Mouse (Mus musculus): ENCODE data around the gene Prkcz.
"Not testable (repeated sequence)": the region's sequence is repeated elsewhere in the genome, so short reads cannot be mapped to it uniquely, and the experiment has no call there.

The Prkcz gene

DNA sequence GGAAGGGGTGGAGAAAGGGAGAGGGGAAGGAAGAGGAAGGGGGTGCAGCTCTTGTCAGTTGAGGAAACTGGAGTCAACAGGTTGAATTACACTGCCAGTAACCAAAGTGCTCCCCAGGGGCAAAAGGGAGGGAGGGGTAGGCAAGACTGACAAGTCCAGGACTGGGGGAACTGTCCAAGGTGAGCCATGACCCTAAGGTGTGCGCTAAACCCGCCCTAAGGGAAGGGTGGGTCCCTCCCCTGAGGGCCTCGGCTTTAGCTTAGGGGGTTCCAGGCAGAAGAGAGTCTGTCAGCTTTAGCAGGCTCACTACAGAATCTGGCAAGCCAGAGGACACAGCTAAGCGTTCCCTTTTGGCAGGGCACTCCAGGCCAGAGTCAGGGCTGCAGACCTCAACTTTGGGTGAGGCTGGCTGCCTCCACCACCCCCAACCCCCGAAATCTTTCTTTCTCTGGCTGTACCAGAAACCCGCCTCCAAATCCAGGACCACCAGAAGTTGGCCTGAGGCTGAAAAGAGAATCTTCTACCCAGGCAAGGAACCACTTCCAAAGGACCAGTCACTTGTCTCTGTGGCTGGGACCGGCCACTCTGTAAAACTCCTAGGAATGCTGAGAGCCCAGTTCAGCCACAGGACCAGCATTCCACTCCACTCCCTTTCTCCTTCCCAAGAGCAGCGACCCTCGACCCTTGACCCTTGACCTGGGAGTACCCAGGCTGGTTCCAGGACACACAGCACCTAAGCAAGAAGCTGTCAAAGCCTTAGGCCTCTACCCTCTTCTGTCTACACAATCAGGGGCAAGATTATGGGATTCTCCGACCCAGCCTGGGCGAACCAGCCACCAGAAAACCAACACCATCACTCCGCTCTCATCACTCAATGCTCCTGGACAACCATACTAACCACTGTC lies 1.3 kb downstream of the Prkcz start:
- in situ Hi-C loops (cut with MboI, MseI), result loop anchor here (10.0 kb wide), 1 partner anchor 725 kb away; no protein-coding TSS in a partner anchor

DNA sequence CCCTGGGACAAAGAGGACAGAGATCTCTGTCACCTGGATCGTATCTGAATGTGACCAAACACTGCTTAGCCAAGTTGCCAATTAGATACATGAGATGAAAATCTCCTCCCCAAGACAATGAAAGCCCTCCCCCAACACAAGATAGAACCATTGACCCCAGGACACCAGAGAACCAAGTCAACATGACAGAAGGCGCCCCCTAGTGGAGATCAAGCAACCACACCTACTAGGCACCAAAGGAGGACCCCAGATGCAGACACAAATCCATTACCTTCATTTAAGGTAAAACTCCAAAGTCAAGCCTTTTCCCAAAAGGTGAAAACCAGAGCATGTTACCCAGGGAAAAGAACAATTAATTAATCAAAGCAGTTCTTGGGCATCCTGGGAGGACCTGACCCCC lies 3.6 kb downstream of the Prkcz start:
- in situ Hi-C loops (cut with MboI, MseI), result loop anchor here (10.0 kb wide), 1 partner anchor 727 kb away; no protein-coding TSS in a partner anchor

DNA sequence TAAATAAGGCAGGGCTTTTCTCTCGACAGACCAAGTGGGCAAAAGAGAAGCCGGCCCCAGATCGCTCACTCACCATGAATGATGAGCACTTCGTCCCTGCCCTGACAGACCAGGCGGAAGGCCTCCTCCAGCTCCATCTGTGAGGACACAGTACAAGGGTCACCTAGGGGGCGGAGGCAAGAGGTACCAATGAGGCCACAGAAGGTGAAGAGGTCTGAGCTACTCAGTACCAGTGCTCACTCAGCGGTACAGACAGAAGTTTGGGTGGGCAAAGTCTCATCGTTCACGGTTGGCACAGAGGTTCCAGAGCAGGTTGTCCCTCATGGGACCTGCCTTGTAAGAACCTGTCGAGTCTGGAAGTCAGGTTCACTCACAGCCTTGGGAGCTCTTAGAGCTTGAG lies 4.8 kb downstream of the Prkcz start:
- in situ Hi-C loops (cut with MboI, MseI), result loop anchor here (10.0 kb wide), 1 partner anchor 728 kb away; no protein-coding TSS in a partner anchor

DNA sequence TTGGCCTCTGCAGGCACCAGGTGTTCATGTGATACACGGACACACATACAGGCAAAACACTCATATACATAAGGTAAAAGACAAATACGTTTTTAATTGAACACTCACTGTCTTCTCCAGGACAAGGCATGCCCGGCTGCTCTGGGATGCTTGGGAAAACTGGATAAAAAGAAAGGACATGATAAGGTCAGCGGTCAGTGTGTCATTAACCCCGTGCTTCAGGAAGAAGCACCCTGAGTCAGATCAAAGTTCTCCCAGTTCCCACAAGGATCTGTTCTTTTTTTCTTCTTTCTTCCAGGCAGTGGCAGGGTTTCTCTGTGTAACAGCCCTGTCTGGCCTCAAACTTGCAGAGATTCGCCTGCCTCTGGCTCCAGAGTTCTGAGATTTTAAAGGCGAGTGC lies 6.6 kb downstream of the Prkcz start:
- in situ Hi-C loops (cut with MboI, MseI), result loop anchor here (10.0 kb wide), 1 partner anchor 730 kb away; no protein-coding TSS in a partner anchor

DNA sequence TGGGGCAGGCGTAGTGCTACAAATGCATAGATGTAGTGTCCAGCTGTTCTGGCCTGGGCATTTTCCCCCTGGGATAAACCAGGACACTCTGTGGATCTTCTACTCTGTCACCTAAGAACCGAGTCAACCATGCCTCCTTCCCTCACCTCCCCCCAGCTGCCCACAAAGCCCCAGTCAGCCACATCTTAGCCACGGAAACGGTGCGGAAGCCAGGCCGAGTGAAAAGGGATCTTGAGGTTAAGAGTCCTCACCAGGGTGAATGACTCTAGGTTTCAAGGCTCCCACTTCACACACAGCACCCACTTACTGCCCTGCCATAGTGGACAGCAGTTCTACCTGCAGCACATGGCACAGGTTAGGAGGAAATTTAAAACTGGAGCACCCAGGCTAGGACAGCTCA lies 7.1 kb downstream of the Prkcz start:
- in situ Hi-C loops (cut with MboI, MseI), result loop anchor here (10.0 kb wide), 1 partner anchor 731 kb away; no protein-coding TSS in a partner anchor

DNA sequence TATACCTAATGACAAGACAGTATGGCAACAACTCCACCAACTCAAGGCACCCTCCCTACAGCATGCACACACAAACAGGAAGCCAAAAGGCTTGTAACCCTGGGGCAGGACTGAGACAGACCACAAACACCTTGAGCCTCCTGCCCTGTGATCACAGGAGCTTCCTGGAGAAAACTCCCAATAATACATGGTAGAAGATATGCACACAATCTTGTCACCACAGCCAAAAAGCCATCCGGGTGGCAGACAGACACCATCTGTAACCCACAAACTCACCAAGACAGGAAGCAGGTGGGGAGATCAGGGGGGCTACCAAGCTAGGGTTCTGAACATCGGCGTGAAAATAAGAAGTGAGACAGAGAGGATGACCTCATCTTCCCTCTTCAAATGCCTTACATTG lies 8.6 kb downstream of the Prkcz start:
- in situ Hi-C loops (cut with MboI, MseI), result loop anchor here (10.0 kb wide), 1 partner anchor 732 kb away; no protein-coding TSS in a partner anchor

DNA sequence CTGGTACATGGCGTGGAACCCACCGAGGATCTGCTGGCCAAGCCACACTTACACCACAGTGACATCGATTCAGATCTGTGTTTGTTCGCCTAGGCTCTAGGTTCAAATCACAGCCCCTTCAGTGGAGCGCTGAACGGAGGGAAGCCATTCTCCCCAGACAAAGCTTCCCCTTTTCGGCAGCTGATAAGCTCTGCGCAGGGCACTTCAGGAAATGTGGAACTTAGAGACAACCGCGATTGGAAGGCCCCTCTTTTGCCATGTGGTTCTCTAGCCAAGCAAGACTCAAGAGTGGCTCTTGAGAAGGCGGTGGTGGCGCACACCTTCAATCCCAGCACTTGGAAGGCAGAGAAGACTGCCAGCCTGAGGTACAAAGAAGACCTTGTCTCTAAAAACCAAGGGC lies 14.8 kb downstream of the Prkcz start:
- in situ Hi-C loops (cut with MboI, MseI), result no loop called here

DNA sequence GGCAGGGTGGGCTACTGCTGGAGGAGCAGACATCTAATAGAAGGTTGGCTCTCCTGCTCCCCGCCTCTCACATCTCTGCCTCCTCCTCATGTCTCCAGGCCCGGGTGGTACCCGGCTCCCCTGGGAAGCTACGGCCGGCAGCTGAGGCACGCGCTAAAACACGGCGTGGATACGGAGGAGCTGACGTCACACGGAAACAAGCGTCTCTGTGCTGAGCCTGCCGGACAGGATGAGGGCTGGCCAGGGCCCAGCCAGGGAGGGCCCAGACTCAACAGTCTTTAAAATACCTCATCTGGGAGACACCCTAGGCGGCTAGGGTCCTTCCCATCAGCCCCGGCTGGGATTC lies 15.6 kb downstream of the Prkcz start:
- in situ Hi-C loops (cut with MboI, MseI), result no loop called here

DNA sequence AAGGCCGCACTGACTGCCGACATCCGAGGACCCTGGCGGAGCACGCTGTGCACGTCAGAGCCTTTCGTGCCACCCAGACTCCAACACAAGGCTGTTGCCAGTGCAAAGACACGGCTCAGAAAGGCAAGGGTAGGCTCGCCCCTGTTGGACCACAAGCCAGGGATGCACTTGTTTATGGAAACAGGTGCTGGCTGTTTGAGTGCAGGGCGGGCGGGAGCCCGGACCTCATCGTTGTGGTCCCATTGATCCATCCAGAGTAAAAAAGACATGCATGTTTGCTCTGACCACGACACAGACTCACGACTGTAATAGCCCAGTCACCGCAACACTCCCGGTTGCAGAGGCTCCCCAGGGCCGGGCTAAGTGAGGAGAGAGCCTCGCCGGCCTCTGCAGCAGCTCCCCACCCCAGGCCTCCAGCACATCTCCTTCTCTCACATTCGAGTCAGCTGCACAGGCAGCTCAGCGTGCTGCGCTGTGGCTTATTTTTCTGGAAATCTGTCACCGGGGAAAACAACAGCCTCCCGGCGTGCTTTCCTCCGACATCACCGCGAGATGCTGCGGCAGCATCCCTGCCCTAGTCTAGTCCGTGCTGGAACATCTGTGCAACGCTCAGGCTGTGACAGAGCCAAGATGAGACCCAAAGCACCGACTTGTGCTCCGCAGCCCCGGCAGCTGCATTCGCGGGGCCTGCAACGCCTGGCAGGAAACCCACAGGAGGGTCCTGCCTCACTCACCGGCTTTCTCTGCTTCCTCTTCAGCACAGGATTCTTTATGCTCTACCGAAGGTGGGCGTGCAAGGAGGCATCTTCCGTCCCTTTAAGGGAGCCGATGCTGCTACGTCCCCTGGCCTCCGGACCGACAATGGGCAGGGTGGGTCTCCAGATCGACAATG lies 16.2 kb downstream of the Prkcz start:
- in situ Hi-C loops (cut with MboI, MseI), result no loop called here

DNA sequence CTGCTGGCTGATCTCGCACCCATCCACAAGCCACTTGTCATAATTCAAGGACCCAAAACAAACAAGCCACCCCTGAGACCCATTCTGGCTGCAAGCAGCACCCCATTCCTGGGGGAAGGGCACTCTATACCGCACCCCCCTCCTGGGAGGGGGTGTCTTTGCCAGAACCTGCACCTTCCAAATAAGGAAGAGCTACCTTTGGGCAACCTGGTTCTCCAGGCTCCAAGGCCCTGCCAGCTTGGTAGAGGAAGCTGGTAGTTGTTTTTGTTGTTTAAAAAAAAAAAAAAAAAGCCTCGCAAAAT lies 16.9 kb downstream of the Prkcz start:
- in situ Hi-C loops (cut with MboI, MseI), result no loop called here

DNA sequence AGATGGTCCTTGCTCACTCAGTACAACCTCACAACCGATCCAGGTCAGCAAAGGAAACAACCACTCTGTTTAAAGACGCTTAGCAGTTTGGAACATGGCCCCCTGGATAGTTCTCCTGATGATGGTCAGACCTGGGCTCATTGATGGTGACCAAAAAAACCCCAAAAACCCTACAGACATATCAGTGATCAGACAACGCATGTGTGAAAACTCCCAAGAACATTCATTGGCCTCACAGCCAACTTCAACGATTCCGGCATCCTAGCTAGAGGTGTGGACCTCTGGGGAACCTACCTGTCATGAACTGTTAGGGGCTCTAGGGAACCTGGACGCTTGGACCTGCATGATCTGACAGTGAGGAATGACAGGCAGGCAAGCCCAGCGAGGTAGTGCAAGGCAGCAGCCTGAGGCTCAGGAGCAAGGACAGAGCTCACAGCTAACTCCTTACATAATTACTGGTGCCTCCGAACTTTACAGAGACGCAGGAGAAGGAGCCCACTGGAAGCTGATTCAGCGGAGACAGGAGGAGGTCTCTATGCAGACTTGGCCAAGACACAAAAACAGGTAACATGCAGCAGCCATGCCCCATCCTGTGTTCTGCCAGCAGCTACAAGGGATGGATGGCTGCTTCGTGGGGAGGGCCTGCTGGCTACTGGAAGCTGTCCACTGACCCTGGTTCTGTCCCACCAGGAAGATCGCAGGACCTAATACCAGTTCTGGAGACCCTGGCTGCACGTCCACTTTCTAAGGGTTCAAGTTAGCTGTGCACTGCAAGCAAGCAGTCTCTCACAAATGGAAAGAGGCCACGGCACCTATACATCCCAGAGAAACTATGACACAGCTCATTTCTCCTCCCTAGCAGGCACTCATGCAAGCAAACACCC lies 17.5 kb downstream of the Prkcz start:
- in situ Hi-C loops (cut with MboI, MseI), result no loop called here

DNA sequence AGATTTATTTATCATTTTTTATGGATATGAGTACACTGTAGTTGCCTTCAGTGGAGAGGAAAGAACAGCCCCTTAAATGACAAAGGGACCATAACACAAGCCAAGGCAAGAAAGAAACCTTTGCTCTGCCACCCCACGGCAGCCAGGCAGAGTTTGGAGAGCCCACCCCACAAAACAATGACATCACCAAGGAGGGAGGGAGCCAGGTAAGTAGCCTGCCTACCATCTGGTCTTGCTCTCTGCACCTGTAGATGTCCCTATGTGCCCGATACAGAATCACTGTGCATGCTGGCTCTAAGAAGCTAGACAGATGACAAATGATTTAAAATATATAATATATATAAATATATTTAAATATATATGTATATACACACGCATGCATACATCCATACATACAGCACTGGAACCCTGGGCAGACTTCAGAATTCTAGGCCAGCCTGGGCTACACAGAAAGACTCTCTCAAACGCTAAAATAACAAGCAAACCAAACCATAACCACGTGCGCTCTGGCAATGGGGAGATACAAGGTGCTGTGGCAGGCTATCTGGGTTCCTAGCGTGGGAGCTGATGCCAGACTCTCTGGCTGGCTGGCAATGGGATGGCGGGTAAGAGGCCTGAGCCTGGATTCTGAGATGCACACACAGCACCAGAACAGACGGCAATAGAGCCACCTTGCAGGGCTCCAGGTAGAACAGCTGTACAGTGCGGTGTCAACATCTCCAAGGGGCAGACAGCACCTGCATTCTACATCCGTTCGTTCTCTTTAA lies 24.7 kb downstream of the Prkcz start:
- in situ Hi-C loops (cut with MboI, MseI), result no loop called here

DNA sequence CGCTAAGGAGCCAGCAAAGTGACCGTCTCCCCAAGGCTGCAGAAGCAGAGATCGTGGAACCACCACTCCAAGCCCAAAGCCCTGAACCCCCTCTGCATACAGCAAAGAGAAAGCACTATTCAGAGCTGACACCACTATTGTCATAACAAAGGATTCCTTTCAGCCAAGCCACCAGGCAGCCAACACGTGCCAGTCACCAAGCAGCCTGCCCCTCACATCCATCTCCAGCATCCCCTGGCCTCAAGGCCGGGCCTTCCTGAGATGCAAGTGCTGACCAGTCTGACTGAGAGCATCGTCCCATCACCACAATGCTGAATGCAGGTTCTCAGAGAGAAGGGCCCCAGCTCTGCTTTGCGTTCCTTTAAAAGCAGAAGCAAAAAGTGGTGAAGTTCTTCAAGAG lies 28.9 kb downstream of the Prkcz start:
- in situ Hi-C loops (cut with MboI, MseI), result no loop called here

DNA sequence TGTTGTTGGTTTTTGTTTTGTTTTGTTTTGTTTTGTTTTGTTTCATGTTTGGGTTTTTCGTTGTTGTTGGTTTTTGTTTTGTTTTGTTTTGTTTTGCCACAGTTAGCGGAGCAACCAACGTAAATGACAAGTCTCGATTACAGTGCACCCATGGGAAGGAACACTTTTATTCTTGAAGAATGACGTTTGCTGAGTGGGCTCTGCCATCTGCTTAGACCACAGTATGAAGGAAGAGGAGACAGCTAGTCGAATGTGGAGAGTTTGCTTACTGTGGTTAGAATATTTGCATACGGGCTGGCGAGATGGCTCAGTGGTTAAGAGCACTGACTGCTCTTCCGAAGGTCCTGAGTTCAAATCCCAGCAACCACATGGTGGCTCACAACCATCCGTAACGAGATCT lies 32.8 kb downstream of the Prkcz start:
- in situ Hi-C loops (cut with MboI, MseI), result not testable (repeated sequence)

DNA sequence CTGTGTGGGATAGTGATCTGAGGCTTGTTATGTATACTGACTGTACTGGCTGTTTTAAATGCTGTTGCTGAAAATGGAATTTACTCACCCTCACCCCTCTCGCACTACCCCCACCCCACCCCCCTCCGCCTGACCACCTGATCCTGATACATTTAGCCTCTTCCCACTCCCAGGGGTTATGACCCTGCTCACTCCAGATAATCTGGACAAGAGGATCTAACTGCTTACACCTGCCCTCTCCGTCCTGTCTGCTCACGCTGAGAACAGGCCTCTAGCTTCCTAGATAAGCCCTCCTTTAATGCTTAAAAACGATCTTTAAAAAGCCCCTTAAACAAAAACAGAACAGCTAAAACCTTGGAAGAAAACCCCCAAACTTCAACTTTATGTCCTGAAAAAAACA lies 35.4 kb downstream of the Prkcz start:
- in situ Hi-C loops (cut with MboI, MseI), result no loop called here

DNA sequence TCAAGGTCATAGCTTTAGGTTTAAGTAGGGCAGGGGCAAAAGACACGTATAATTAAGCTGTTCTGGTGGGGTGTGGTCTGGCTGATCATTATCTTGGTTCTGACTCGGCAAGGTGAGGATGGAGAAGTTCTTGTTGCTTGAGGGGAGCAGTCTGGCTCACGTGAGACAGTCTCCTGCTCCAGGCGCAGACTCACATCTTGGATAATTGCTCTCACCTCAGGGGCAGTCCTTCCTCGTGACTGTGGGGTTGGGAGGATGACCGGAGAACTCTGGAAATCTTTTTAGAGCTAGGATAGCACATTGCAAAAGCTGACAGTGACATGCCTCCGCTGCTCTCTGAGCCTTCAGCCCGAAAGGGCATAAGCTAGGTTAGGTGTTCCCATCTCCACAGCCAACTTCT lies 36.6 kb downstream of the Prkcz start:
- in situ Hi-C loops (cut with MboI, MseI), result no loop called here

DNA sequence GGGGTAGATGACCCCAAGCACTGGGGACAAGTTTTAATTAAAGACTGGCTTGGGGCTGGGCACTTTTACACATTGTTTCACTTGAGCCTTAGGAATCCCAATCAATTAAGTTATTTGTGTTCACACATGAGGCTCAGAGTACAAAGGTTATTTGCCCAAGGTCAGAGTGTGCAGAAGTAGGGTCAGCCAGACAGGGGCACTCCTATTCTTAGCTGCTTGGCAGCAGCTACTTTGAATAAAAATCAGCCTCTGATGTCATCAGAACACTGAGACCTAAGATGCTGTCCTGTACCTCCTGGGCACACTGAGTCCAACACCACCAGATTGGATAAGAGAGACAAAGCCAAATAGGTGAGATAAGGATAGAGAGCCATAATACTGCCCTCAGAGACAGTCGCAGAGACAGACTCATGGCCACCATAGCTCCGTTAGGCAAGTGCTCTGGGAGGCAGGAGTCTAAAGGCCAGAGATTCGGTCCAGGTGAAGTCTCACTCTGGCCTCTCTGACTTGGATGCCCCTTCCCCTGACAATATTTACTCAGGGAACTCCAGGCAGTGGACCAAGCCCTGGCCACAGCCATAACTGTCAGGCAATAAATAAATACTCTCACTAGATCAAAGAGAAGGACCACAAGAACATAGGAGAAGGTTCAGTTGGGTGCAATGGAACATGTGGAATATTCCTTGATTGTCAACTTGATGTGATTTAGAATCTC lies 37.9 kb downstream of the Prkcz start:
- in situ Hi-C loops (cut with MboI, MseI), result no loop called here

DNA sequence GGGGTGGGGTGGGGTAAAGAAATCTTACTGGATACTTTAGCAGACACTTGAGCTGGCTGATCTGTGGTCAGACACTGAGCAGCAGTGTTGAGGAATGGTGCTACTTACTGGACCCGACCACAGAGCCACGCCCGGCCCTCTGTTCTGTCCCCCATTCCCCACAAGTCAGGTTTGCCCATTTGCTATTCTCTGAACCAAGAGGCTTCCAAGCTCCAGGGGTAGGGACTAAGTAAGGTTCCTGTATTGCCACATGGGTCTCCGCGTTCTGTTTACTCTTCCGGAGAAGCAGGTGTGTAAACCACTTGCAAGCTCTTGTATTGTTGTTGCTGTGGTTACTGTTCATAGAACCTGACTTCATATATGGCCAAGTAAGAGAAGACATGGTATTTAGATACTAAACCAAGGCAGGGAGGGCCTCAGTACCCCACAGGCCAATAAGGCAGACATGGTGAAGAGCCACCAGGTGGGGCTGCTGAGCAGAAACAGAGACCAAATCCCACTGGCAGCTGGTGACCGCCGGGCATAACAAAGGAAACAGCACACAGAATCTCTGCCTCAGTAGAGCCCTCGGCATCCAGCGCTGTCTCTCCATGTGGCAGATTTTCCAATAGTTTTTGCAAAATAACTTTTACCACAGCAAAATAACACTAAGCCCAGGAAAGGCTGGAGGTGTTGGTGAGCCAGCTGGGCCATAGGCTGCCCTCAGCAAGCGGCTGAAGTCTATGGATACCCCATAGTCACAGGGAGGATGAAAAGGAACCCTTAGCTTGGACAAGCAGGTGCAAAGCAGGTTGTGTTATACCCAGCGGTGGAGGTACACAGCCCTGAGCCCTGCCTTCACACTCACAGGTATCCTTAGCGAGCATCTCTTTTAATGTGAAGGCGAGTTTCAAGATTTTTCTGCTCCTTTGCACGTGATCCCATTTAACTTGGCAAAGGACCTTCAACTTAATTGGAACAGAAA lies 40.6 kb downstream of the Prkcz start:
- in situ Hi-C loops (cut with MboI, MseI), result no loop called here

DNA sequence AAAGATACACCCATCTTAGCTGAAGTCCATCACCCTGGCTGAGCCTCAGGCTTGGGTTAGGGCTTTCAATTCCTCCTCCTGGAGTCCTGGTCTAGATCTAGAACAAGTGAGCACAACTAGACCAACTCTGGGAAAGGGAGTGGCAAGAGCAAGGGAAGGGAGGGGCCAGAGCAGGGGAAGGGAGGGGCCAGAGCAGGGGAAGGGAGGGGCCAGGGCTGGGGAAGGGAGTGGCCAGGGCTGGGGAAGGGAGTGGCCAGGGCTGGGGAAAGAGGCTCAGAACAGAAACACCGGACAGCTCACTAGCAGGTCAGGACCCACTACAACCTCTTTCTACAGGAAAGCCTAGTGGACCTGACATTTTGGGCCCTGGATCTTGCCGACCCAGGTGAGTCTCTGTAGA lies 42.9 kb downstream of the Prkcz start:
- in situ Hi-C loops (cut with MboI, MseI), result no loop called here

Data from T-helper 1 cell (primary cell).